Mouse (Mus musculus) gastrocnemius, postnatal 14 days (tissue): ENCODE data around the gene Ppfibp2. TPM values are rescaled to one million over a fixed set of nuclear protein-coding genes. Genes with fewer than 3 reads are reported as not detected.

Experiments used
- DNase-seq: peaks from one replicate; pipeline ENCODE4 v3.0.0; 2021; ENCODE audit warnings: mixed read lengths
- intact Hi-C: fragments of 180-260 bp; cut with DNase I; formaldehyde crosslinking; loops from one replicate; pipeline ENCODE4 v1.15.1; 2025; ENCODE audit warnings: low total_unique reads
- long read RNA-seq, 2 experiments: library from polyadenylated mRNA; stranded (forward); transcript quantifications; one replicate each; pipeline ENCODE4 v2.0.0; 2021
- total RNA-seq, 2 experiments: library from RNA; stranded (reverse); gene quantifications; 2 replicates each; pipeline ENCODE4 v1.2.3; 2021

Ppfibp2 gene
- 1 to 10 TPM; 8.4 to 9.9 TPM for total RNA-seq
- long read RNA-seq, experiment 1, partial matches to known transcripts, result 4 of 10 reads
- long read RNA-seq, experiment 1, other reads (novel, unspliced or antisense), result 6 of 10 reads
- long read RNA-seq, experiment 2, partial matches to known transcripts, result 3 of 13 reads
- long read RNA-seq, experiment 2, other reads (novel, unspliced or antisense), result 10 of 13 reads

GRCm38 (mm10) chr7:107594857-107595402, at the start of gene Ppfibp2:
Gene Ppfibp2, plus strand, starts transcription at chr7:107595207.
- DNase-seq, result peak; percentile 93
- intact Hi-C loops, result no loop called here

GRCm38 (mm10) chr7:107547872-107548271, 47.1 kb upstream of the Ppfibp2 start:
- no peak for DNase-seq
- intact Hi-C loops, result no loop called here

GRCm38 (mm10) chr7:107553461-107553860, 41.5 kb upstream of the Ppfibp2 start:
- intact Hi-C loops, result no loop called here
- no peak for DNase-seq

- intact Hi-C loops, result no loop called here
Observed at GRCm38 (mm10) chr7:107555906-107556305, 39.1 kb upstream of the Ppfibp2 start.

GRCm38 (mm10) chr7:107560675-107561074, 34.3 kb upstream of the Ppfibp2 start:
- no peak for DNase-seq
- intact Hi-C loops, result no loop called here

More at GRCm38 (mm10) chr7:107555906-107556305, 39.1 kb upstream of the Ppfibp2 start:
- no peak for DNase-seq

GRCm38 (mm10) chr7:107561584-107561983, 33.4 kb upstream of the Ppfibp2 start:
- intact Hi-C loops, result no loop called here
- no peak for DNase-seq

- intact Hi-C loops, result no loop called here
Observed at GRCm38 (mm10) chr7:107563727-107564126, 31.3 kb upstream of the Ppfibp2 start.

GRCm38 (mm10) chr7:107567261-107567671, 27.7 kb upstream of the Ppfibp2 start, which contains the start of gene Olfml1:
Gene Olfml1, plus strand, starts transcription at chr7:107567446.
- DNase-seq, result peak; percentile 38
- intact Hi-C loops, result no loop called here

More at GRCm38 (mm10) chr7:107563727-107564126, 31.3 kb upstream of the Ppfibp2 start:
- no peak for DNase-seq

GRCm38 (mm10) chr7:107567674-107568073, 27.3 kb upstream of the Ppfibp2 start:
- peak; percentile 4 for DNase-seq

GRCm38 (mm10) chr7:107568971-107569370, 26.0 kb upstream of the Ppfibp2 start:
- peak; percentile 7 for DNase-seq
- intact Hi-C loops, result no loop called here

More at GRCm38 (mm10) chr7:107567674-107568073, 27.3 kb upstream of the Ppfibp2 start:
- intact Hi-C loops, result no loop called here

- intact Hi-C loops, result no loop called here
- no peak for DNase-seq
Observed at GRCm38 (mm10) chr7:107573856-107574255, 21.2 kb upstream of the Ppfibp2 start.

- DNase-seq, result no peak
- intact Hi-C loops, result no loop called here
Observed at GRCm38 (mm10) chr7:107574276-107574675, 20.7 kb upstream of the Ppfibp2 start.

GRCm38 (mm10) chr7:107592641-107593040, 2.4 kb upstream of the Ppfibp2 start:
- intact Hi-C loops, result no loop called here
- DNase-seq, result peak; percentile 45

GRCm38 (mm10) chr7:107593904-107594303, 1.1 kb upstream of the Ppfibp2 start:
- peak; percentile 20 for DNase-seq
- intact Hi-C loops, result no loop called here

- peak; percentile 62 for DNase-seq
- intact Hi-C loops, result no loop called here
Observed at GRCm38 (mm10) chr7:107594325-107594856, 616 bp upstream of the Ppfibp2 start.

GRCm38 (mm10) chr7:107595426-107595825, 419 bp downstream of the Ppfibp2 start:
- DNase-seq, result no peak
- intact Hi-C loops, result no loop called here

- intact Hi-C loops, result no loop called here
Observed at GRCm38 (mm10) chr7:107596753-107597152, 1.7 kb downstream of the Ppfibp2 start.

GRCm38 (mm10) chr7:107597956-107598355, 2.9 kb downstream of the Ppfibp2 start:
- DNase-seq, result no peak
- intact Hi-C loops, result no loop called here

More at GRCm38 (mm10) chr7:107596753-107597152, 1.7 kb downstream of the Ppfibp2 start:
- no peak for DNase-seq

GRCm38 (mm10) chr7:107600651-107601050, 5.6 kb downstream of the Ppfibp2 start:
- no peak for DNase-seq
- intact Hi-C loops, result no loop called here

- intact Hi-C loops, result no loop called here
- DNase-seq, result no peak
Observed at GRCm38 (mm10) chr7:107602505-107602904, 7.5 kb downstream of the Ppfibp2 start.

- intact Hi-C loops, result no loop called here
- no peak for DNase-seq
Observed at GRCm38 (mm10) chr7:107602913-107603312, 7.9 kb downstream of the Ppfibp2 start.
